Mouse (Mus musculus): Measurements from ENCODE around the gene Tub. TPM values are rescaled to one million over a fixed set of nuclear protein-coding genes. Genes with fewer than 3 reads are reported as not detected.

The Tub gene
- 0.58 TPM in 1 of 2 replicates, not detected in the other for polyA plus RNA-seq (2012; ENCODE audit: insufficient read depth, insufficient read length, missing spikeins)

DNA sequence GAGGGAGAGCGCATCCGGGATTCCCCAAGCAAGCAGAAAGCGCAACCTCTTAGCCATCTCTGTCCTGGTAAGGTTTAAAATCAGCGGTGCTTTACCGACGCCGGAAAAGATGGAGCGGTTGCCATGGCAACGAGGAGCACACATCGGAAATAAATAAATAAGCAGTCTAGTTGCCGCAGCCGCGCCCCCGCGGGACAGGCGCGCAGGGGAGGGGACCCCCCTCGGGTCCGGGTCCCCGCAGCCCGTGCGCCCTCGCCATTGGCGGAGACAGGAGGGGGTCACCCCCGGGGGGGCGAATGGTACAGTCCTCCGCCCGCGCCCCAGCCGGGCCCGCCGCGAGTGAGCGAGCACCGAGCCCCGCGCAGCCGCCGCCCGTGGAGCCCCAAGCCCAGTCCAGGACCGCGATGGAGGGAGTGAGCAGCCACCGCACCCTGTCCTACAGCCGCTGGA lies at the start of gene Tub:
Gene Tub (plus strand): TSS at position 27 of the 450 bp plus-strand sequence.
- H3K4me1 ChIP-seq (ENCODE audit: control insufficient read depth, insufficient read depth, insufficient read length, low read length) = peaks cover 4% of the 10 kb centered on the region; the same call in 1 of the 2 replicates
- H3K27ac ChIP-seq (replicated peaks; ENCODE audit: low read depth, low read length) = no peak within 1 kb of the TSS
- peak within 1 kb of the TSS; percentile 35 for H3K4me3 ChIP-seq (ENCODE audit: insufficient read depth, low read depth, low read length)

DNA sequence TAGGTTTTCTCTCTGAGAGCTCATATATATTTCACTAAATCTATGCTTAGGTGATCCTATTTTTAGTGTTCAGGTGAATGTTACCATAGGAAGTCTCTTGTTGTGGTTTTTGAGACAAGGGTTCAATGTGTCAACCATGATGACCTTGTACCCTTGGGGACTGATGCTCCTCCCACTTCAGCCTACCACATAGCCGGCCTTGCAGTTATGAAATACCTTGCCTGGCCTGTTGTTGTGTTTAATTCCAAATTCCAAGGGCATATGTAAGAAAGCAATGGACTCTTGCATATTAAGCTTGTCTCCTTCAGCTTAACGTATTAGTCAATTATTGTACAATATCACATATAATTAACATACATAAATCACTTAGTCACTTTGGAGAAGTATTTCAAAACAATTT lies 46.2 kb upstream of the Tub start:
- Histone ChIP-seq H3K4me1 (ENCODE audit: control insufficient read depth, insufficient read depth, insufficient read length, low read length) (no peaks in the 10 kb centered on the region), H3K4me3 (ENCODE audit: insufficient read depth, low read depth, low read length) (no peak overlapping the region), H3K27ac (replicated peaks; ENCODE audit: low read depth, low read length) (no peak overlapping the region)

DNA sequence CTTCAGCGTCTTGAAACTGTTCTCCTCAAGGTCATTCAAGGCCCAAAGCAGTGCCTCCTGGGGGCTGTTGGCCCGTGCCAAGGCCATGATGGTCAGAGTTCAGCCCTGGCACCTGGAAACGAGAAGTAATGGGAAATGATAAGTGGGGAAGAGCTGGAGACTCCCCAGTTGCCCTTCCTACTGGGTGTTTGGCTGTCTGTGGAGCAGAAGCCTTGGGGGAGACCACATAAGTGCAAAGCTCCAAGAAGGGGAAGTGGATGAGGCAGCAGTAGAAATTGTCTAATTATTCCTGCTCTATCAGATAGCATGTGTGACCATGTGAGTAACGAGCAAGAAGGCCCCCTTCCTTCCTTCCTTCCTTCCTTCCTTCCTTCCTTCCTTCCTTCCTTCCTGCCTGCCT lies 23.1 kb upstream of the Tub start:
- H3K4me1 ChIP-seq (ENCODE audit: control insufficient read depth, insufficient read depth, insufficient read length, low read length) = peaks cover 2% of the 10 kb centered on the region; the same call in 1 of the 2 replicates
- no peak overlapping the region for H3K27ac ChIP-seq (replicated peaks; ENCODE audit: low read depth, low read length)
- H3K4me3 ChIP-seq (ENCODE audit: insufficient read depth, low read depth, low read length) = no peak overlapping the region

DNA sequence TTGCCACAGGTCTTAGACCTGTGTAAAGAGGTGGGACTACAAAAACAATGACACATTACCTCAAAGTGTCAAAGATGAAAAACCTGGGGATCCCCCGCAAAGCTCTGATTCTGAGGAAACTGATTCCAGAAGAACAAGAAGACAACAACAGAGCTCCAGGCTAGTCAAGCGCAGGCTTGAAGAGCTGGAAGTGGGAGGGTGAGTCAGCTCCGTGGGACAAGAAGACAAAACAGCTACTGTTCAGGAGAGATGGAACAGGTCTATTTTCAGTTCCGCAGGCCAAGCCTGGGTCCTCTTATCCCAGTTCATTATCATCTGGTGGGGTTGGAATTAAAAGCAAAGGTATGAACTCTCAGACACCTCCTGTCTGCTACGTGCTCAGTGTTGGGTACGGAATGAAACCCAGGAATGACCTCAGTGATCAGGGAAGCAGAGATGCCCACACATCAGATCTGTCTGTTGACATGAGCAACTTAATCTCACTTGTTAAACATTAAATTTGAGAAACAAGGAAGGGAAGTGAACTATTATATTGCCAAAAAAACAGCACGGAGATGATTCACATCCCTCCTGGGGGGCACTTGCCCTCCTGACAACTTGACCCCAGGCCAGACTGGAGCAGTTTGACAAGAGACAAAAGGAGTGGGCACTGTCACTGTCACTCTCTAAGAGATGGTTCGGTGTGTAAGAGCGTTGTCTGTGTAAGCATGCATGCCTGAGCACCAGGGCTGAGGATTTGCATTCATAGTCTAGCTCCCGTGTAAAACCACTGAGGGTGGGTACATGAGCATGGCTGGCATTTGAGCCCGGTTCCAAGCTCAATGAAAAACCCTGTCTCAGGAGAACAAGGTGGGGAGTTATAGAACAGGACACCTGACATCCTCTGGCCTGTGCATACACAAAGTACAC lies 21.6 kb upstream of the Tub start:
- H3K4me1 ChIP-seq (ENCODE audit: control insufficient read depth, insufficient read depth, insufficient read length, low read length) = peaks cover 2% of the 10 kb centered on the region; the same call in 1 of the 2 replicates
- no peak overlapping the region for H3K4me3 ChIP-seq (ENCODE audit: insufficient read depth, low read depth, low read length)
- H3K27ac ChIP-seq (replicated peaks; ENCODE audit: low read depth, low read length) = no peak overlapping the region

DNA sequence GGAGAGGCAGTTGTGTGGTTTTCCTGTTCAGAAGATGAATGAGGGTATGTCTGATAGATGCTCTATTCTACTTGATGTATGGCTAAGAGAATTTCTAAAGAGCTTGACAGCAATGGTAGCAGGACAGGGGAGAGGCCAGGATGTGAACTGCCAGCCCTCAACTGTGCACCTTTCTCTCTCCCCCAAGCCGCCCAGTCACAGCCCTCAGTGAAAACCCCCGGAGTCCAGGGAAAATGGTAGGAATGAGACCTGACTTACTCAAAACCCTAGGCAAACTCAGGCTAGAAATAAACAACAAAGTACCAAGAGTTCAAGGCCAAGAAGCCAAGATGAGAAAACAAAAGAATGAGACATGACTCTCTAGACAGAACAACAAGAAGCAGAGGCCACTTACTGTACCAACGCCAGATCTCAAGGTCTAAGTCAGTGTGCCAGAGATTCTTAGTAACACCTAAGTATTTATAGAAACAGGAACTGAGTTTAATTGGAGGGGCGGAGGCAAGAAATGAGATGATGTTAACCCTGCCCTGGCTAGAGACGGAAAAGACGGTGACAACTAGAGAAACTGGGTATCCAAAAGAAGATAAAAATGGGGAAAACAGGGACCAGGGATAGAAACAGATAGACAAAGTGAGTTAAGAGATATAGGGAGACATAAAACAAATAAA lies 20.3 kb upstream of the Tub start, which contains the start of gene Nlrp10:
Gene Nlrp10 (minus strand): TSS at position 453 of the 668 bp plus-strand sequence.
- Histone ChIP-seq H3K27ac (replicated peaks; ENCODE audit: low read depth, low read length) (no peak within 1 kb of the TSS), H3K4me1 (ENCODE audit: control insufficient read depth, insufficient read depth, insufficient read length, low read length) (peaks cover 2% of the 10 kb centered on the region; the same call in 1 of the 2 replicates), H3K4me3 (ENCODE audit: insufficient read depth, low read depth, low read length) (no peak within 1 kb of the TSS)

- peak within 1 kb of the TSS; percentile 37; the same call in 1 of the 2 replicates for H3K27ac ChIP-seq (replicated peaks; ENCODE audit: low read depth, low read length)
- H3K4me1 ChIP-seq (ENCODE audit: control insufficient read depth, insufficient read depth, insufficient read length, low read length) = peaks cover 7% of the 10 kb centered on the region
- H3K4me3 ChIP-seq (ENCODE audit: insufficient read depth, low read depth, low read length) = peak within 1 kb of the TSS; percentile 86
Measured at GRCm38 (mm10) chr7:108933794-108934731, 16.1 kb upstream of the Tub start, which contains the start of gene Eif3f. Gene Eif3f, plus strand, starts transcription at chr7:108934417.

GRCm38 (mm10) chr7:108934836-108935235 lies 15.3 kb upstream of the Tub start:
- Histone ChIP-seq H3K4me1 (ENCODE audit: control insufficient read depth, insufficient read depth, insufficient read length, low read length) (peaks cover 7% of the 10 kb centered on the region), H3K27ac (replicated peaks; ENCODE audit: low read depth, low read length) (0 out of 2 replicates have a peak overlapping the region, but pooled peaks have one; percentile 37), H3K4me3 (ENCODE audit: insufficient read depth, low read depth, low read length) (peak overlapping the region; percentile 86)

GRCm38 (mm10) chr7:108935411-108935810 lies 14.7 kb upstream of the Tub start:
- no peak overlapping the region for H3K27ac ChIP-seq (replicated peaks; ENCODE audit: low read depth, low read length)
- H3K4me1 ChIP-seq (ENCODE audit: control insufficient read depth, insufficient read depth, insufficient read length, low read length) = peaks cover 7% of the 10 kb centered on the region
- H3K4me3 ChIP-seq (ENCODE audit: insufficient read depth, low read depth, low read length) = peak overlapping the region; percentile 86

DNA sequence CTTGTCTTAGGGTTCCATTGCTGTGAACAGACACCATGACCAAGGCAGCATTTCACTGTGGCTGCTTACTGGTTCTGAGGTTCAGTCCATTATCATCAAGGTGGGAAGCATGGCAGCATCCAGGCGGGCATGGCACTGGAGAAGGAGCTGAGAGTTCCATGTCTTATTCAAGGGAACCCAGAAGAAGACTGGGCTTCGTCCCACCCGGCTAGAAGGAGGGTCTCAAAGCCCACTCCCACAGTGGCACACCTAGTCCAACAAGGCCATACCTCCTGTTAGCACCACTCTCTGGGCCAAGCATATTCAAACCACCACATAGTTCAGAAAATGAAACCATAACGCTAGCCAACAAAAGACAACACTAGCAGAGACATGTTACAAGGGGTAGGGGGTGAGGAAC lies 13.5 kb upstream of the Tub start:
- no peak overlapping the region for H3K27ac ChIP-seq (replicated peaks; ENCODE audit: low read depth, low read length)
- no peak overlapping the region for H3K4me3 ChIP-seq (ENCODE audit: insufficient read depth, low read depth, low read length)
- peaks cover 7% of the 10 kb centered on the region for H3K4me1 ChIP-seq (ENCODE audit: control insufficient read depth, insufficient read depth, insufficient read length, low read length)

GRCm38 (mm10) chr7:108941466-108941865 lies 8.7 kb upstream of the Tub start:
- Histone ChIP-seq H3K27ac (replicated peaks; ENCODE audit: low read depth, low read length) (no peak overlapping the region), H3K4me1 (ENCODE audit: control insufficient read depth, insufficient read depth, insufficient read length, low read length) (no peaks in the 10 kb centered on the region), H3K4me3 (ENCODE audit: insufficient read depth, low read depth, low read length) (no peak overlapping the region)

GRCm38 (mm10) chr7:108944002-108944401 lies 6.1 kb upstream of the Tub start:
- Histone ChIP-seq H3K27ac (replicated peaks; ENCODE audit: low read depth, low read length) (no peak overlapping the region), H3K4me1 (ENCODE audit: control insufficient read depth, insufficient read depth, insufficient read length, low read length) (no peaks in the 10 kb centered on the region), H3K4me3 (ENCODE audit: insufficient read depth, low read depth, low read length) (no peak overlapping the region)

- no peak overlapping the region for H3K27ac ChIP-seq (replicated peaks; ENCODE audit: low read depth, low read length)
- peaks cover 4% of the 10 kb centered on the region; the same call in 1 of the 2 replicates for H3K4me1 ChIP-seq (ENCODE audit: control insufficient read depth, insufficient read depth, insufficient read length, low read length)
- H3K4me3 ChIP-seq (ENCODE audit: insufficient read depth, low read depth, low read length) = no peak overlapping the region
Measured at GRCm38 (mm10) chr7:108948611-108949010, 1.5 kb upstream of the Tub start.

DNA sequence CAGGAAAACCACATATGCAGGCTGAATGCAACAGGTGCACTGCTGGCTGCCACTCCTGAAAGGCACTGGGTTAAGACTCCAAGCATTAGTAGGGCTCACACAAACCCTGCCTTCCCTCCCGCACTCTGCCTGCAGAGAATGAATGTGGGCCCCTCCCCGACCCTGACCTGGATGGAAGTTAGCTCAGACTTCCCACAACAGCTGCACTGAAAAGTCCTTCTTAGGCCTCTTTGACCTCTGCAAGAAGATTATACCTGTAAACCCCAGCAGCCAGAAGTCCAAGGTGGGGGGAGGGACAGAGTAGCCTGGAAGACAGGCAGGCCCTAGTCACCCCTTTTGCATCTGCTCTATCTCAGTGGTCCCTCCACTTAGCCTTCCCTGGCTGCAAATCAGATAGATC lies 837 bp upstream of the Tub start:
- no peak overlapping the region for H3K27ac ChIP-seq (replicated peaks; ENCODE audit: low read depth, low read length)
- no peak overlapping the region for H3K4me3 ChIP-seq (ENCODE audit: insufficient read depth, low read depth, low read length)
- H3K4me1 ChIP-seq (ENCODE audit: control insufficient read depth, insufficient read depth, insufficient read length, low read length) = peaks cover 4% of the 10 kb centered on the region; the same call in 1 of the 2 replicates

DNA sequence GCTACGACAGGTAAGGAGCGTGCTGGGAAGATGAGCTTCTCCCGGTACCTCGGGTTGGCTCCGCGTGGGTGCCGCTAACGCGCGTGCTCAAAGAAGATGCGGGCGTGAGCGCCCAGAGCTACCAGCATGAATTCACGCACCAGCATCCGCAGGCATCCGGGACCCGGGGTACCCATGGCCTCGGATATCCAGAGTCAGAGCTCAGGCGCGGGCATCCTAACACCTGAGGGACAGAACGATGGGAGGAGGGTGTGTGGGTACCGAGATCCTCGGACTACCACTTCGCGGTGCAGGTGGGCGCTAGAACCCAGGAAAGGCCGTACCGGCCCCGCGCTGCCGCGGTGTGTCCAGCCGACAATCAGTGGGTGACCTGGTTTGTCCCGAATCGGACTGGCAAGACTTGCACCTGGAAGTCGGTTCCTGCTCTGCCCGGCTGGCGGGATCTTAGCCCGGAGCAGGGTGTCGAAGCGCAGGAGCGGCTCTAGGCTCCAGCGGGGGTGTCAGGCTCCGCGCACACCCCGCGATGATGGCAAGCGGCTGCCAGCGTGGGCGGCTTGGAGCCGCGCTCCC lies 709 bp downstream of the Tub start:
- peaks cover 4% of the 10 kb centered on the region; the same call in 1 of the 2 replicates for H3K4me1 ChIP-seq (ENCODE audit: control insufficient read depth, insufficient read depth, insufficient read length, low read length)
- H3K4me3 ChIP-seq (ENCODE audit: insufficient read depth, low read depth, low read length) = peak overlapping the region; percentile 35

More for the DNA sequence above, 709 bp downstream of the Tub start:
- no peak overlapping the region for H3K27ac ChIP-seq (replicated peaks; ENCODE audit: low read depth, low read length)
